Mouse (Mus musculus) G1E (cell line): ENCODE results near the gene Rgs7. TPM values are rescaled to one million over a fixed set of nuclear protein-coding genes. Genes with fewer than 3 reads are reported as not detected.

Experiments
- ATAC-seq: 2 replicates; pipeline ENCODE4 v1.8.0; 2016; ENCODE audit warnings: mild to moderate bottlenecking; ENCODE audit not compliant: insufficient number of reproducible peaks, poor library complexity, low FRiP score, severe bottlenecking; ENCODE audit errors: extremely low read depth
- DNase-seq: peaks from one replicate; pipeline ENCODE4 v3.0.0; 2012; ENCODE audit warnings: low spot score
- H3K27me3 ChIP-seq: 2 replicates; pipeline ENCODE4 v1.6.1; 2012; ENCODE audit warnings: mild to moderate bottlenecking, low read length, inconsistent platforms; ENCODE audit not compliant: insufficient read depth
- H3K36me3 ChIP-seq: replicated peaks from 2 replicates; pipeline ENCODE3; 2012; ENCODE audit warnings: mild to moderate bottlenecking, inconsistent platforms
- H3K4me1 ChIP-seq: 2 replicates; pipeline ENCODE4 v1.6.1; 2012; ENCODE audit warnings: low read depth, low read length, inconsistent platforms, mixed read lengths; ENCODE audit not compliant: insufficient read depth
- H3K4me3 ChIP-seq: 2 replicates; pipeline ENCODE4 v1.5.1; 2012; ENCODE audit warnings: low read depth, mild to moderate bottlenecking, inconsistent platforms, low read length, moderate library complexity, mixed read lengths
- H3K9me3 ChIP-seq: replicated peaks from 2 replicates; pipeline ENCODE4 v1.6.1; 2012; ENCODE audit warnings: inconsistent platforms
- CTCF ChIP-seq: IDR thresholded peaks from 2 replicates; pipeline ENCODE4 v1.5.1; 2012; ENCODE audit warnings: low read depth, low read length, inconsistent platforms, mixed read lengths
- GATA1 ChIP-seq: IDR thresholded peaks from 2 replicates; pipeline ENCODE4 v1.6.1; 2012; ENCODE audit warnings: borderline replicate concordance, low read length, inconsistent platforms, mixed read lengths
- GATA2 ChIP-seq: IDR thresholded peaks from 2 replicates; pipeline ENCODE4 v1.6.1; 2012; ENCODE audit warnings: low read depth, low read length, inconsistent platforms, borderline replicate concordance
- POLR2AphosphoS5 ChIP-seq: IDR thresholded peaks from 2 replicates; pipeline ENCODE4 v1.6.1; 2012; ENCODE audit warnings: low read depth, low read length, inconsistent platforms; ENCODE audit not compliant: insufficient replicate concordance
- TAL1 ChIP-seq: conservative IDR thresholded peaks from 2 replicates; pipeline ENCODE4 v1.6.1; 2012; ENCODE audit warnings: low read depth, low read length, inconsistent platforms, mixed read lengths
- polyA plus RNA-seq: library from polyadenylated mRNA; stranded (reverse); fragments of >175 nt; gene quantifications from 2 replicates; pipeline ENCODE4 v1.2.3, GENCODE M21; 2012
- total RNA-seq, 2 experiments: library from RNA; stranded (forward) in 1 of 2; stranded (reverse) in 1 of 2; fragments of 200-1000 nt in 1 of 2; fragments of >200 nt in 1 of 2; fragmentation: Nextera tagmentation in 1 of 2; gene quantifications; 2 replicates each; pipeline ENCODE4 v1.2.3; 2014 to 2017

The Rgs7 gene
- total and polyA plus RNA-seq, 3 experiments, result 0.05 TPM; not detected in 2

DNA sequence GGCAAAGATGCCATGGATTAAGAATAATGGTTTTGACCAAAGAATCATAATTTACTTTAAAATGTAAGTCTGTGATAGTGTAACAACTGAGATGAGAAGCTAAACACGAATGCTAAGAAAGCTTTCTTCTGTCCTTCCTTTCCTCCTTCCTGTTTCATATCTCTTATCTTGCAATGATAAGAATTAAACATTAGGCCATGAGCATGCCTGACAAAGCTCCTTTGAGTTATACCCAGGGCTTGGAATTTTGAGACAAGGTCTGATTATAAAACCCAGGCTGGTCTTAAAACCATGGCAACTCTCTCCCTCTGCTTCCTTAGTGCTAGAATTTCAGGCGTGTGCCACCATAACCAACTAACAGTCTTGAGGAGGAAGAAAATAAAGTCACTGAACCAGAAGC lies 22.2 kb upstream of the Rgs7 start:
- Histone ChIP-seq H3K27me3 (no peaks in the 10 kb centered on the region), H3K36me3 (no peaks in the 10 kb centered on the region), H3K9me3 (peaks cover 9% of the 10 kb centered on the region), H3K4me3 (no peak overlapping the region), H3K4me1 (no peaks in the 10 kb centered on the region)
- DNase-seq (no peak), ATAC-seq (no peak)
- TF ChIP-seq TAL1 (no peak), POLR2AphosphoS5 (no peak), CTCF (no peak), GATA2 (no peak), GATA1 (no peak)

DNA sequence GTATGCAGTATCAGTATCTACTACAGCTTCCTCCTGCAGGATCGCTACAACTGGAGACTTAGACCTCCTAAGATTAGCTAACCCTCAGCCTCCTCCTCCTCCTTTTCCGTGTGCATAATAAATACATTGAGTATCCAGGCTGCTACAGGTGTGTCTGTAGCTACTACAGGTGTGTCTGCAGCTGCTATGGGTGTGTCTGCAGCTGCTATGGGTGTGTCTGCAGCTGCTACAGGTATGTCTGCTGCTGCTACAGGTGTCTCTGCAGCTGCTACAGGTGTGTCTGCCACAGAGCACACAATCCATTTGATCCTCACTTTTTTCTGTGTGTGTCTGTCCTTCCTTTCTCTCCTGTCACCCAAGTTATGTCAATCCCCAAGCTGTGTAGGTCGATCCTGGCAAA lies 19.9 kb upstream of the Rgs7 start:
- Histone ChIP-seq H3K4me1 (no peaks in the 10 kb centered on the region), H3K36me3 (no peaks in the 10 kb centered on the region), H3K4me3 (no peak overlapping the region), H3K9me3 (peaks cover 9% of the 10 kb centered on the region), H3K27me3 (no peaks in the 10 kb centered on the region)
- no peak for ATAC-seq
- no peak for DNase-seq
- TF ChIP-seq CTCF (no peak), TAL1 (no peak), GATA2 (no peak), POLR2AphosphoS5 (no peak), GATA1 (no peak)

DNA sequence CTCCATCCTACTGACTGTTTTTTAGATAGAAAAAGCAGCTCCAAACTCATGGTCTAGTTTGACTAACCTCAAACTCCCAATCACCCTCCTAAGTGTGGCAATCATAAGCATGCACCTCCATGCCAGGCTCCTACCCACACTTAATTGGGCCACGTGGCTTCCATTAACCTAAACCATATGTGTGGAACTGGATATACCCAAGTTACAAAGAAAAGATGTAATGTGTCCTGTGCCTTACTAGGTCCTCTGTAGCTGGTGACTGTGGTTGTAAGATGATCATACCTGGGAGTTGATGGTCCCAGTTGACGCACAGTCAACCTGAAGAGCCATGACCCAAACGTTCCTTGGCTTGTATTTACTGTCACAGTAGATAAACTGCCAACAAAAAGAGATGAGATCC lies 17.7 kb upstream of the Rgs7 start:
- Histone ChIP-seq H3K4me3 (no peak overlapping the region), H3K9me3 (peaks cover 9% of the 10 kb centered on the region), H3K27me3 (no peaks in the 10 kb centered on the region), H3K4me1 (no peaks in the 10 kb centered on the region), H3K36me3 (no peaks in the 10 kb centered on the region)
- DNase-seq, result no peak
- ATAC-seq, result no peak
- no peak for TF ChIP-seq TAL1
- TF ChIP-seq GATA2, result no peak

DNA sequence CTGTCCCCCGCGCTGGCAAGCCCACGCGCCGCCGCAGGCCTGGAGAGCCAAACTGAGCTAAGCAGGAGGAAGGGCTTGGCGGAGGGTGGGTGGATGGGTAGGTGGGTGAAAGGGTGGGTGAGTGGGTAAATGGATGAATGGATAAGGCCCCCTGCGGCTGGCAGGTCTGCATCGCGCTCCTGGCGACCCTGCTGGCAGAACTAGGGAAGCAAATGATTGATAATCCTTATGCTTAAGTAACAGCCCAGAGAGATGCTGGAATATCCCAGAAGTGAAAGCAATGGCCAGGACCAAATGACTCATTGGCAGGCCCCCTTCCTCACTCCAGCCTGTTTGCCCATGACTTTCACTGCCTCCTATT lies 363 bp upstream of the Rgs7 start:
- Histone ChIP-seq H3K4me3 (no peak overlapping the region; the same call in 1 of the 2 replicates), H3K4me1 (no peaks in the 10 kb centered on the region), H3K36me3 (no peaks in the 10 kb centered on the region), H3K27me3 (no peaks in the 10 kb centered on the region), H3K9me3 (peaks cover 32% of the 10 kb centered on the region)
- no peak for TF ChIP-seq GATA1
- TF ChIP-seq TAL1, result no peak
- DNase-seq (no peak), ATAC-seq (no peak)

DNA sequence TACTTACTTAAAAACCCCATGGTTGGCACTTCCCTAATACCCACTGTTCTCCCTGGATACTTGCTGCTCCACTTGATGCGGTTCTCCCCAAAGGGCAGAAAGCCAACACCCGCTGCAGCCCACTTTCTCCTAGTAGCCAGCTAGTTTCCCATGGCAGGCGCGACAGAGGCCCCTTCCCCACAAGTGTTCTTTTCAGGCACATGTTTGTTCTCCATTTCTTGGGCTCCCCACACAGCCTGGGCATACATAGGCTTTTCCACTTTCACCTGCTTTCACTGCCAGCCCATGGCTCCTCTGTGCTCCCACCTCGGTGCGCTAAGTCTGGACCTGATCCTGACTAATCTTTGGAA lies 814 bp downstream of the Rgs7 start:
- no peaks in the 10 kb centered on the region for H3K4me1 ChIP-seq
- DNase-seq, result no peak
- ATAC-seq, result no peak
- no peaks in the 10 kb centered on the region for H3K27me3 ChIP-seq
- TF ChIP-seq GATA2 (no peak), TAL1 (no peak), CTCF (no peak), POLR2AphosphoS5 (no peak), GATA1 (no peak)
- H3K36me3 ChIP-seq, result no peaks in the 10 kb centered on the region
- H3K4me3 ChIP-seq, result no peak overlapping the region
- H3K9me3 ChIP-seq, result peaks cover 27% of the 10 kb centered on the region

DNA sequence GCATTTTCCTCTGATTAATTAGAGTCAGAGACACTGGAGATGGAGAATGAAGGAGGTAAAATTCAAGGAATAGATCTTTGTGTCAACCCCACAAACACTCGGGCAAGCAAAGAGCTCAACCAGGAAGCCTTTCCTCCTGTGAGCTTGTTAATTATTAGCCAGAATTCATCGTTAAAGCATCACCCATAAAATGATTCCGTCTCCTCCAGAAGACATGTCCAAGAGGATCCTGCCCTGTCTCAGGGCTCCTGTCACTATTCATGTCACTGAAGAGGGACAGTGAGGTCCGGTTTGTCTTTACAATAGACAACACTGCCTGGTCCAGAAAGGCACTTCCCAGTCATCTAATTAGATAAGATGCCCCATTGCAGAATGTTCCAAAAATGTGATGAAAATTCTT lies 7.2 kb downstream of the Rgs7 start:
- TF ChIP-seq CTCF (no peak), GATA2 (no peak), TAL1 (no peak), POLR2AphosphoS5 (no peak), GATA1 (no peak)
- no peaks in the 10 kb centered on the region for H3K4me1 ChIP-seq
- ATAC-seq, result no peak

DNA sequence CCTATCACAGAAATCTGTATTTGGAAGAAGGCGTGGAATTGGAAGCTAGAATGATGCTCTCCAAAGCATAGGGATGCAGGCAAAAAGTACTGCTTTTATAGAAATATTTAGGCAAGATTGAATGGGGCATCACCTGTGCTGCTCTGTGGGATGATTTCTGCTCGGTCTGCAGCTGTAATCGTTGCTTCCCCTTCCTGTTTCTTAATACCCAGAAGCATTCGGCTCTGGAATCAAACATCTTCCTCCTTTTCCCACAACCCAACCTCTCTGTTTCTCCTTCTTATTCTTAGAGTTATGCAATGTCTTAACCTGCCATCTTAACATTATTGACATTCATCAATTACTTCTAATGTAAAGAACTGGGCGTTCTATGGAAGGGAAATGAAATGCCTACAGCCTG lies 19.2 kb downstream of the Rgs7 start:
- no peak for TF ChIP-seq CTCF
- no peak for TF ChIP-seq GATA1
- TF ChIP-seq GATA2, result no peak
- TF ChIP-seq POLR2AphosphoS5, result no peak
- TF ChIP-seq TAL1, result no peak
- no peak for ATAC-seq
- H3K36me3 ChIP-seq, result no peaks in the 10 kb centered on the region
- H3K9me3 ChIP-seq, result peaks cover 5% of the 10 kb centered on the region; the same call in 1 of the 2 replicates
- H3K4me3 ChIP-seq, result no peak overlapping the region
- no peaks in the 10 kb centered on the region for H3K27me3 ChIP-seq
- no peak for DNase-seq
- H3K4me1 ChIP-seq, result no peaks in the 10 kb centered on the region

More for the DNA sequence above, 7.2 kb downstream of the Rgs7 start:
- H3K4me3 ChIP-seq, result no peak overlapping the region
- H3K9me3 ChIP-seq, result peaks cover 26% of the 10 kb centered on the region
- no peaks in the 10 kb centered on the region for H3K27me3 ChIP-seq
- no peak for DNase-seq
- no peaks in the 10 kb centered on the region for H3K36me3 ChIP-seq
